Mouse (Mus musculus) heart, embryonic 11.5 days (tissue): ENCODE results near the gene BC024978. TPM values are rescaled to one million over a fixed set of nuclear protein-coding genes. Genes with fewer than 3 reads are reported as not detected.
A peak's percentile ranks its signal among the peaks of the same experiment; 100 is the strongest.

ENCODE experiments used
- ATAC-seq: fragments of 200-750 bp; cut with Nextera tagmentation; replicated peaks from 2 replicates; pipeline ENCODE4 v1.8.0; 2017; ENCODE audit warnings: moderate library complexity; ENCODE audit not compliant: insufficient number of reproducible peaks, low FRiP score, low TSS enrichment
- H3K27ac ChIP-seq: fragments of 300-500 bp; sonication (generic); 2 replicates; pipeline ENCODE4 v1.5.1; 2014; ENCODE audit warnings: mild to moderate bottlenecking, low read depth, low read length
- H3K27me3 ChIP-seq: fragments of 300-500 bp; sonication (generic); 2 replicates; pipeline ENCODE4 v1.6.1; 2014; ENCODE audit warnings: mild to moderate bottlenecking, low read length, mixed read lengths; ENCODE audit not compliant: control insufficient read depth, insufficient read depth
- H3K36me3 ChIP-seq: fragments of 300-500 bp; sonication (generic); 2 replicates; pipeline ENCODE4 v1.6.1; 2014; ENCODE audit warnings: mild to moderate bottlenecking, low read length, moderate library complexity, mixed read lengths; ENCODE audit not compliant: control insufficient read depth, insufficient read depth
- H3K4me1 ChIP-seq: fragments of 300-500 bp; sonication (generic); 2 replicates; pipeline ENCODE4 v1.6.1; 2014; ENCODE audit warnings: low read length; ENCODE audit not compliant: control insufficient read depth, insufficient read depth
- H3K4me2 ChIP-seq: fragments of 300-500 bp; sonication (generic); 2 replicates; pipeline ENCODE4 v1.6.1; 2014; ENCODE audit warnings: mild to moderate bottlenecking, moderate library complexity
- H3K4me3 ChIP-seq: fragments of 300-500 bp; sonication (generic); 2 replicates; pipeline ENCODE4 v1.5.1; 2014; ENCODE audit warnings: low read depth, low read length
- H3K9ac ChIP-seq: fragments of 300-500 bp; sonication (generic); 2 replicates; pipeline ENCODE4 v1.6.1; 2014; ENCODE audit warnings: mild to moderate bottlenecking, low read depth, low read length, moderate library complexity
- H3K9me3 ChIP-seq: fragments of 300-500 bp; sonication (generic); replicated peaks from 2 replicates; pipeline ENCODE4 v1.6.1; 2016; ENCODE audit warnings: low read length; ENCODE audit not compliant: control insufficient read depth
- WGBS: fragments of 180-500 bp; shearing (Covaris S2); extraction: QIAGEN DNeasy Blood & Tissue Kit; methylation state at CpG from one replicate; pipeline ENCODE4 v1.1.7; 2014; ENCODE audit not compliant: insufficient replicate concordance; 5-methylcytosine and 5-hydroxymethylcytosine counted together
- polyA plus RNA-seq: library from polyadenylated mRNA; unstranded; fragments of >200 nt; fragmentation: Nextera tagmentation; extraction: Ambion mirVana; gene quantifications from 2 replicates; pipeline ENCODE4 v1.2.1, GENCODE M21; 2014

Gene BC024978
- polyA plus RNA-seq, 1 experiment from 2014 or later, result 3.5 TPM

- ATAC-seq, result no peak
- no peak overlapping the region for H3K27ac ChIP-seq
- H3K9me3 ChIP-seq, result no peaks in the 10 kb centered on the region
- no peak overlapping the region for H3K4me3 ChIP-seq
- peak overlapping the region; percentile 82; the same call in 1 of the 2 replicates for H3K4me2 ChIP-seq
- H3K36me3 ChIP-seq, result peaks cover 19% of the 10 kb centered on the region
- no peak overlapping the region for H3K9ac ChIP-seq
- peaks cover 31% of the 10 kb centered on the region for H3K4me1 ChIP-seq
- H3K27me3 ChIP-seq, result no peaks in the 10 kb centered on the region
- WGBS, result 79% methylated on average over 5 of the region's 5 CpGs
Observed at GRCm38 (mm10) chr7:27162780-27163449, 32.7 kb upstream of the BC024978 start.

- Histone ChIP-seq H3K27me3 (no peaks in the 10 kb centered on the region), H3K36me3 (peaks cover 15% of the 10 kb centered on the region), H3K4me1 (peaks cover 31% of the 10 kb centered on the region), H3K27ac (no peak overlapping the region), H3K9ac (no peak overlapping the region), H3K9me3 (no peaks in the 10 kb centered on the region), H3K4me2 (peak overlapping the region; percentile 82; the same call in 1 of the 2 replicates), H3K4me3 (peak overlapping the region; percentile 8; the same call in 1 of the 2 replicates)
- 70% methylated on average over 5 of the region's 5 CpGs for WGBS
- ATAC-seq, result no peak
Observed at GRCm38 (mm10) chr7:27163450-27163805, 32.2 kb upstream of the BC024978 start.

GRCm38 (mm10) chr7:27164112-27164947 lies 31.3 kb upstream of the BC024978 start:
- H3K4me1 ChIP-seq, result peaks cover 31% of the 10 kb centered on the region
- peak overlapping the region; percentile 78; the same call in 1 of the 2 replicates for H3K4me3 ChIP-seq
- H3K9ac ChIP-seq, result peak overlapping the region; percentile 47
- H3K27ac ChIP-seq, result no peak overlapping the region
- peak overlapping the region; percentile 82 for H3K4me2 ChIP-seq
- peaks cover 7% of the 10 kb centered on the region; the same call in 1 of the 2 replicates for H3K36me3 ChIP-seq
- H3K27me3 ChIP-seq, result no peaks in the 10 kb centered on the region
- 77% methylated on average over 33 of the region's 33 CpGs for WGBS
- H3K9me3 ChIP-seq, result no peaks in the 10 kb centered on the region
- no peak for ATAC-seq

- H3K36me3 ChIP-seq, result peaks cover 7% of the 10 kb centered on the region; the same call in 1 of the 2 replicates
- H3K9ac ChIP-seq, result peak overlapping the region; percentile 93
- H3K9me3 ChIP-seq, result no peaks in the 10 kb centered on the region
- H3K4me2 ChIP-seq, result peak overlapping the region; percentile 82
- no peak for ATAC-seq
- WGBS, result 70% methylated on average over 23 of the region's 23 CpGs
- H3K4me1 ChIP-seq, result peaks cover 31% of the 10 kb centered on the region
- H3K4me3 ChIP-seq, result peak overlapping the region; percentile 78
- no peaks in the 10 kb centered on the region for H3K27me3 ChIP-seq
- peak overlapping the region; percentile 98; the same call in 1 of the 2 replicates for H3K27ac ChIP-seq
Observed at GRCm38 (mm10) chr7:27165007-27165655, 30.4 kb upstream of the BC024978 start.

GRCm38 (mm10) chr7:27165696-27166095 lies 29.9 kb upstream of the BC024978 start:
- Histone ChIP-seq H3K9ac (peak overlapping the region; percentile 93), H3K4me2 (peak overlapping the region; percentile 82), H3K27ac (peak overlapping the region; percentile 98), H3K36me3 (peaks cover 7% of the 10 kb centered on the region; the same call in 1 of the 2 replicates), H3K4me1 (peaks cover 31% of the 10 kb centered on the region), H3K27me3 (no peaks in the 10 kb centered on the region), H3K4me3 (peak overlapping the region; percentile 78), H3K9me3 (no peaks in the 10 kb centered on the region)
- whole genome bisulfite sequencing, result 2% methylated on average over 8 of the region's 8 CpGs
- no peak for ATAC-seq

GRCm38 (mm10) chr7:27166229-27166613 lies 29.4 kb upstream of the BC024978 start:
- H3K27me3 ChIP-seq, result no peaks in the 10 kb centered on the region
- peak overlapping the region; percentile 82 for H3K4me2 ChIP-seq
- WGBS, result 0% methylated on average over 25 of the region's 43 CpGs
- peak overlapping the region; percentile 98 for H3K27ac ChIP-seq
- H3K4me3 ChIP-seq, result peak overlapping the region; percentile 78
- peaks cover 31% of the 10 kb centered on the region for H3K4me1 ChIP-seq
- ATAC-seq, result peak; percentile 81
- no peaks in the 10 kb centered on the region for H3K9me3 ChIP-seq
- H3K36me3 ChIP-seq, result peaks cover 7% of the 10 kb centered on the region; the same call in 1 of the 2 replicates
- H3K9ac ChIP-seq, result peak overlapping the region; percentile 93

- Histone ChIP-seq H3K36me3 (peaks cover 7% of the 10 kb centered on the region; the same call in 1 of the 2 replicates), H3K27ac (peak within 1 kb of the TSS; percentile 98), H3K9me3 (no peaks in the 10 kb centered on the region), H3K4me3 (peak within 1 kb of the TSS; percentile 78), H3K4me2 (peak within 1 kb of the TSS; percentile 82), H3K4me1 (peaks cover 31% of the 10 kb centered on the region), H3K27me3 (no peaks in the 10 kb centered on the region), H3K9ac (peak within 1 kb of the TSS; percentile 93)
- ATAC-seq, result peak; percentile 84
- WGBS, result 2% methylated on average over 59 of the region's 61 CpGs
Observed at GRCm38 (mm10) chr7:27166614-27167474, 28.7 kb upstream of the BC024978 start, which contains the start of gene Egln2. Gene Egln2, minus strand, starts transcription at chr7:27166802.
